Mouse (Mus musculus): Measurements from ENCODE around the gene Pacrg. TPM values are rescaled to one million over a fixed set of nuclear protein-coding genes. Genes with fewer than 3 reads are reported as not detected.

Pacrg gene
- polyA plus RNA-seq, 1 experiment from 2014 or later = 6.4 TPM

DNA sequence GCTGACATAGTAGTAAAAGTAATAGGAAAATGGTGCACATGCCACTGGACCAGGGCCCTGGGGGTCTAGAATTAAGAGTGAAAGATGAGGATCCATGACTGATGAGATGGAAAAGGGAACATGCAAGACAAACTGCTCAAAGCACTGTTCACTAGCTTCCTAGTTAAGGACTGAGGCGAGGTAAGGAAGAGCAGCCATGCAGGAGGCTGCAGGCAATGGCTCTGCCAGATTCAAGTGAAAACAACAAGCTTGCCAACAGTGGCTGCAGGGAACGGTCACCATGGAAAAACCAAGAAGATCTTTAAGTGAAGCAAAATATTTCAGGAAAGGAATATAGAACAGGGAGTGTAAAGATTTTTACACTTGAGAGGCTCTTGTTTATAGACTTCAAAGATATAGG is 31.5 kb downstream of the Pacrg start:
- H3K9me3 ChIP-seq (ENCODE audit: control insufficient read depth, low read length) = no peaks in the 10 kb centered on the region
- no peak for ATAC-seq (ENCODE audit: insufficient read depth, low FRiP score, low TSS enrichment)
- H3K27ac ChIP-seq (ENCODE audit: low read depth, low read length) = no peak overlapping the region
- WGBS = 84% methylated on average over 2 of the region's 2 CpGs
- no peak for DNase-seq (ENCODE audit: low spot score)
- no peaks in the 10 kb centered on the region for H3K27me3 ChIP-seq (ENCODE audit: control insufficient read depth, insufficient read depth, low read length)
- H3K4me1 ChIP-seq (ENCODE audit: control insufficient read depth, insufficient read depth, low read length) = no peaks in the 10 kb centered on the region
- no peak overlapping the region for H3K9ac ChIP-seq (ENCODE audit: low read length)
- H3K36me3 ChIP-seq (ENCODE audit: control insufficient read depth, insufficient read depth, low read length) = no peaks in the 10 kb centered on the region
- H3K4me2 ChIP-seq (ENCODE audit: low read depth) = no peak overlapping the region
- H3K4me3 ChIP-seq (ENCODE audit: low read depth, low read length) = no peak overlapping the region

DNA sequence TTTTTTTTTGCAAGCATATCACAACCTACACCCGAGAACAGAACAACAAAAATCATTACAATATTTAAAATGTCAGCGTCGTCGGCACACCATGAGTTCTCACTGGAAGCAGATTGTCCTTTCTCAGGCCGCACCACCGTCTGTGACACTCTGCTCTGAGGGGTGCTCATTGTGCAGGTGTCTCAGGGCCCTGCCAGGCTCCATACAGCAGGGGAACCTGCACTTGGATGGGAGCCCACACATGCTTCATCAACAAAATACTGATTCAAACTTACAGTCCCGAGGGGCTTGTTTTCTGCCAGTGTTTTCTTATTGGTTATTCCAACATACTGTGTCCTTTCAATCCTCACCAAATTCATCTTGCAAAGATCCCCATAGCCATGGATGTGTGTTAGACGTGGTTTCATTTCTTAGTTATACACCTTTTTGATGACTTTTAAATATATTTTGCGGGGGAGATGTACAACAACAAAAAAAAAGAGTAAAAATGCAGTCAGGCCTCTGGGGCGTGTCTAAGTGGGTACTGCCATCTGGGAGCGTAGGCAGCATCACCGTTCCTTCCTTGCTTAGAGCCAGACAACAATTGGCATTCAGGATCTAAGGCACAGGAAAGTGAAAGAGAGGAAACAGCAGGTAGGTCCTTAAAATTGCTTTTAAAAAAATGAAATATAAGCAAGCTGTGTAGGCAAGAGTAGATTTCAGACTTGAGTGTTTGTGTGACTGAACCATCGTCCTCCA is 32.7 kb downstream of the Pacrg start:
- DNase-seq (ENCODE audit: low spot score) (no peak), ATAC-seq (ENCODE audit: insufficient read depth, low FRiP score, low TSS enrichment) (no peak)
- H3K4me1 ChIP-seq (ENCODE audit: control insufficient read depth, insufficient read depth, low read length) = no peaks in the 10 kb centered on the region
- no peaks in the 10 kb centered on the region for H3K9me3 ChIP-seq (ENCODE audit: control insufficient read depth, low read length)
- no peak overlapping the region for H3K27ac ChIP-seq (ENCODE audit: low read depth, low read length)
- no peak overlapping the region for H3K4me2 ChIP-seq (ENCODE audit: low read depth)
- no peaks in the 10 kb centered on the region for H3K36me3 ChIP-seq (ENCODE audit: control insufficient read depth, insufficient read depth, low read length)
- H3K9ac ChIP-seq (ENCODE audit: low read length) = no peak overlapping the region
- 89% methylated on average over 13 of the region's 13 CpGs for WGBS
- no peak overlapping the region for H3K4me3 ChIP-seq (ENCODE audit: low read depth, low read length)
- H3K27me3 ChIP-seq (ENCODE audit: control insufficient read depth, insufficient read depth, low read length) = no peaks in the 10 kb centered on the region

GRCm38 (mm10) chr17:10806692-10807091 is 33.4 kb downstream of the Pacrg start:
- no peak for ATAC-seq (ENCODE audit: insufficient read depth, low FRiP score, low TSS enrichment)
- no peak overlapping the region for H3K4me3 ChIP-seq (ENCODE audit: low read depth, low read length)
- 84% methylated on average over 4 of the region's 4 CpGs for WGBS
- no peak for DNase-seq (ENCODE audit: low spot score)
- no peaks in the 10 kb centered on the region for H3K27me3 ChIP-seq (ENCODE audit: control insufficient read depth, insufficient read depth, low read length)
- no peaks in the 10 kb centered on the region for H3K4me1 ChIP-seq (ENCODE audit: control insufficient read depth, insufficient read depth, low read length)
- H3K9ac ChIP-seq (ENCODE audit: low read length) = no peak overlapping the region
- H3K4me2 ChIP-seq (ENCODE audit: low read depth) = no peak overlapping the region
- H3K36me3 ChIP-seq (ENCODE audit: control insufficient read depth, insufficient read depth, low read length) = no peaks in the 10 kb centered on the region
- H3K27ac ChIP-seq (ENCODE audit: low read depth, low read length) = no peak overlapping the region
- no peaks in the 10 kb centered on the region for H3K9me3 ChIP-seq (ENCODE audit: control insufficient read depth, low read length)

GRCm38 (mm10) chr17:10791661-10792060 is 48.5 kb downstream of the Pacrg start:
- Histone ChIP-seq H3K27me3 (ENCODE audit: control insufficient read depth, insufficient read depth, low read length) (no peaks in the 10 kb centered on the region), H3K4me3 (ENCODE audit: low read depth, low read length) (no peak overlapping the region), H3K4me1 (ENCODE audit: control insufficient read depth, insufficient read depth, low read length) (no peaks in the 10 kb centered on the region), H3K9ac (ENCODE audit: low read length) (no peak overlapping the region), H3K9me3 (ENCODE audit: control insufficient read depth, low read length) (no peaks in the 10 kb centered on the region), H3K27ac (ENCODE audit: low read depth, low read length) (no peak overlapping the region), H3K4me2 (ENCODE audit: low read depth) (no peak overlapping the region), H3K36me3 (ENCODE audit: control insufficient read depth, insufficient read depth, low read length) (no peaks in the 10 kb centered on the region)
- WGBS = 68% methylated on average over 3 of the region's 3 CpGs
- DNase-seq (ENCODE audit: low spot score) = no peak
- no peak for ATAC-seq (ENCODE audit: insufficient read depth, low FRiP score, low TSS enrichment)

GRCm38 (mm10) chr17:10784401-10784920 is 55.6 kb downstream of the Pacrg start:
- H3K36me3 ChIP-seq (ENCODE audit: control insufficient read depth, insufficient read depth, low read length) = no peaks in the 10 kb centered on the region
- DNase-seq (ENCODE audit: low spot score) = no peak
- H3K4me3 ChIP-seq (ENCODE audit: low read depth, low read length) = no peak overlapping the region
- no peak overlapping the region for H3K4me2 ChIP-seq (ENCODE audit: low read depth)
- ATAC-seq (ENCODE audit: insufficient read depth, low FRiP score, low TSS enrichment) = no peak
- H3K27me3 ChIP-seq (ENCODE audit: control insufficient read depth, insufficient read depth, low read length) = no peaks in the 10 kb centered on the region
- no peak overlapping the region for H3K9ac ChIP-seq (ENCODE audit: low read length)
- H3K9me3 ChIP-seq (ENCODE audit: control insufficient read depth, low read length) = no peaks in the 10 kb centered on the region
- no peak overlapping the region for H3K27ac ChIP-seq (ENCODE audit: low read depth, low read length)
- WGBS = 74% methylated on average over 4 of the region's 4 CpGs
- no peaks in the 10 kb centered on the region for H3K4me1 ChIP-seq (ENCODE audit: control insufficient read depth, insufficient read depth, low read length)

DNA sequence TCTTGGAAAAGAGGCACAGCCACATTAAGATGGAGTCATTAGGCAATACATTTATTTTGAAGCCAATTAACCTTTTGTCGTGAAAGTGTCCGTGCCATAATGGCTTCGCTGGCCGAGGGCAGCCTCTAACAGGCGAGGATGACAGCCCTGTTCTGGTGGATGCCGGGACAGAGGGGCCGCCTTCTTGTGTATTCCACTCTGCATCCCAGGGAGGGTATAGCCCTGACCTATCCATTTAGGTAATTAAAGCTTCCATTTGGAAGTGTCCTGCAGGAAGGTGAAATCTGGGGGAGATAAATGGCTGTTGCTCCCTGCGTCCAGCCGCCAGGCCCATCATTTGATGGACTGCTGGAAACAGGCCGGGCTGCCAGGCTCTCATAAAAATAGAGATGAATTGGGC is 63.6 kb downstream of the Pacrg start:
- Histone ChIP-seq H3K27me3 (ENCODE audit: control insufficient read depth, insufficient read depth, low read length) (no peaks in the 10 kb centered on the region), H3K9ac (ENCODE audit: low read length) (no peak overlapping the region), H3K4me3 (ENCODE audit: low read depth, low read length) (no peak overlapping the region), H3K4me1 (ENCODE audit: control insufficient read depth, insufficient read depth, low read length) (0 out of 2 replicates have a peak, but pooled peaks cover 5% of the 10 kb centered on the region), H3K4me2 (ENCODE audit: low read depth) (no peak overlapping the region), H3K36me3 (ENCODE audit: control insufficient read depth, insufficient read depth, low read length) (no peaks in the 10 kb centered on the region), H3K27ac (ENCODE audit: low read depth, low read length) (no peak overlapping the region), H3K9me3 (ENCODE audit: control insufficient read depth, low read length) (no peaks in the 10 kb centered on the region)
- DNase-seq (ENCODE audit: low spot score) (peak; percentile 32), ATAC-seq (ENCODE audit: insufficient read depth, low FRiP score, low TSS enrichment) (peak; percentile 48; the same call in 1 of the 2 replicates)
- 9% methylated on average over 10 of the region's 10 CpGs for WGBS

GRCm38 (mm10) chr17:10774468-10774867 is 65.6 kb downstream of the Pacrg start:
- no peak overlapping the region for H3K4me3 ChIP-seq (ENCODE audit: low read depth, low read length)
- ATAC-seq (ENCODE audit: insufficient read depth, low FRiP score, low TSS enrichment) = no peak
- 33% methylated on average over 1 of the region's 1 CpGs for WGBS

DNA sequence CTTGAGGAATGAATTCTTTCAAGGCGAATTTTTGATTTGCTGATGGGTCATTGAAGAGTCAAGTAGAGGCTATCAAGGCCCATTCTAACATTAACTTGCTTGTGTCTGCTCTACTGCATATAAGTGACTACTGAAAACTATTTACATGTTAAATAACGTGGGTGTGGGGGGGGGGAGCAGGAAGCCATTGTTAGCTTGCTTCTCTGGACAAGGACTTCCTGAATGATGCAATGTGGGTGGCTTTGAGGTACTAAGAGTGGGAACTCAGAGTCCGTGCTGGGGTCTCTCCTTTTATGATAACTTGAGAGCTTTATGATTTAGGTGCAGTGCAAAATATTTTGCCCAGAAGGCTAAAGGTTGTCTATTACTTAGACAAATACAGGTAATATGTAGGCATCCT is 67.9 kb downstream of the Pacrg start:
- WGBS = 58% methylated on average over 3 of the region's 3 CpGs
- H3K4me3 ChIP-seq (ENCODE audit: low read depth, low read length) = no peak overlapping the region
- H3K9ac ChIP-seq (ENCODE audit: low read length) = no peak overlapping the region
- no peaks in the 10 kb centered on the region for H3K36me3 ChIP-seq (ENCODE audit: control insufficient read depth, insufficient read depth, low read length)
- DNase-seq (ENCODE audit: low spot score) (no peak), ATAC-seq (ENCODE audit: insufficient read depth, low FRiP score, low TSS enrichment) (no peak)
- H3K4me1 ChIP-seq (ENCODE audit: control insufficient read depth, insufficient read depth, low read length) = peaks cover 13% of the 10 kb centered on the region
- no peak overlapping the region for H3K27ac ChIP-seq (ENCODE audit: low read depth, low read length)
- no peak overlapping the region for H3K4me2 ChIP-seq (ENCODE audit: low read depth)
- H3K9me3 ChIP-seq (ENCODE audit: control insufficient read depth, low read length) = no peaks in the 10 kb centered on the region
- H3K27me3 ChIP-seq (ENCODE audit: control insufficient read depth, insufficient read depth, low read length) = no peaks in the 10 kb centered on the region

More at GRCm38 (mm10) chr17:10774468-10774867, 65.6 kb downstream of the Pacrg start:
- H3K27me3 ChIP-seq (ENCODE audit: control insufficient read depth, insufficient read depth, low read length) = no peaks in the 10 kb centered on the region
- no peak overlapping the region for H3K27ac ChIP-seq (ENCODE audit: low read depth, low read length)
- no peaks in the 10 kb centered on the region for H3K36me3 ChIP-seq (ENCODE audit: control insufficient read depth, insufficient read depth, low read length)
- H3K4me2 ChIP-seq (ENCODE audit: low read depth) = no peak overlapping the region
- DNase-seq (ENCODE audit: low spot score) = no peak
- no peak overlapping the region for H3K9ac ChIP-seq (ENCODE audit: low read length)
- peaks cover 11% of the 10 kb centered on the region for H3K4me1 ChIP-seq (ENCODE audit: control insufficient read depth, insufficient read depth, low read length)
- H3K9me3 ChIP-seq (ENCODE audit: control insufficient read depth, low read length) = no peaks in the 10 kb centered on the region

GRCm38 (mm10) chr17:10769873-10770272 is 70.2 kb downstream of the Pacrg start:
- no peak for ATAC-seq (ENCODE audit: insufficient read depth, low FRiP score, low TSS enrichment)
- Histone ChIP-seq H3K4me1 (ENCODE audit: control insufficient read depth, insufficient read depth, low read length) (peaks cover 9% of the 10 kb centered on the region), H3K4me3 (ENCODE audit: low read depth, low read length) (no peak overlapping the region), H3K9ac (ENCODE audit: low read length) (no peak overlapping the region), H3K4me2 (ENCODE audit: low read depth) (no peak overlapping the region), H3K36me3 (ENCODE audit: control insufficient read depth, insufficient read depth, low read length) (no peaks in the 10 kb centered on the region), H3K27me3 (ENCODE audit: control insufficient read depth, insufficient read depth, low read length) (no peaks in the 10 kb centered on the region), H3K27ac (ENCODE audit: low read depth, low read length) (peak overlapping the region; percentile 40; the same call in 1 of the 2 replicates), H3K9me3 (ENCODE audit: control insufficient read depth, low read length) (no peaks in the 10 kb centered on the region)
- 11% methylated on average over 6 of the region's 6 CpGs for WGBS
- peak; percentile 28 for DNase-seq (ENCODE audit: low spot score)

Data from neural tube, embryonic 11.5 days (tissue).